Mouse (Mus musculus) MN1 (cell line): Measurements from ENCODE around the gene Ubp1.
A peak's percentile ranks its signal among the peaks of the same experiment; 100 is the strongest.

ENCODE experiments used
- DNase-seq: peaks from one replicate; pipeline ENCODE4 v3.0.0-alpha.2; 2016; ENCODE audit warnings: low spot score

Ubp1 gene

GRCm38 (mm10) chr9:114015724-114016123 lies 85.0 kb downstream of the Ubp1 start:
- no peak for DNase-seq

GRCm38 (mm10) chr9:114016402-114016801 lies 85.7 kb downstream of the Ubp1 start:
- DNase-seq = no peak

GRCm38 (mm10) chr9:114019012-114019762 lies 88.5 kb downstream of the Ubp1 start:
- DNase-seq = no peak

GRCm38 (mm10) chr9:114022141-114022540 lies 91.4 kb downstream of the Ubp1 start:
- no peak for DNase-seq

- no peak for DNase-seq
Measured at GRCm38 (mm10) chr9:114025182-114025581, 94.4 kb downstream of the Ubp1 start.

GRCm38 (mm10) chr9:114025846-114026245 lies 95.1 kb downstream of the Ubp1 start:
- peak; percentile 19 for DNase-seq

- DNase-seq = peak; percentile 87
Measured at GRCm38 (mm10) chr9:114026261-114026934, 95.7 kb downstream of the Ubp1 start.
